Mouse (Mus musculus) myocyte (in vitro differentiated cells): Measurements from ENCODE around the gene Psmb7.

Source experiments
- CEBPB ChIP-seq: IDR thresholded peaks from 2 replicates; pipeline ENCODE4 v1.6.1; 2011; ENCODE audit warnings: mild to moderate bottlenecking, moderate library complexity; ENCODE audit not compliant: poor library complexity, insufficient read depth, severe bottlenecking
- E2F4 ChIP-seq: IDR thresholded peaks from one replicate; pipeline ENCODE4 v1.6.1; 2011; ENCODE audit warnings: mild to moderate bottlenecking, control low read depth, moderate library complexity; ENCODE audit not compliant: insufficient read depth
- MAX ChIP-seq: IDR thresholded peaks from one replicate; pipeline ENCODE4 v1.6.1; 2011; ENCODE audit warnings: low read depth, mild to moderate bottlenecking, control low read depth
- MYOD1 ChIP-seq, 3 experiments: IDR thresholded peaks; one replicate each; pipeline ENCODE4 v1.6.1; 2011; ENCODE audit warnings: control low read depth in 2 of 3, low read depth in 2 of 3, mild to moderate bottlenecking in 2 of 3, moderate library complexity in 1 of 3; ENCODE audit not compliant: insufficient read length in 2 of 3, control insufficient read depth in 1 of 3
- POLR2A ChIP-seq: IDR thresholded peaks from one replicate; pipeline ENCODE4 v1.6.1; 2011; ENCODE audit warnings: low read depth, mild to moderate bottlenecking, control low read depth, moderate library complexity; ENCODE audit not compliant: insufficient read length
- POLR2AphosphoS2 ChIP-seq: IDR thresholded peaks from one replicate; pipeline ENCODE4 v1.6.1; 2011; ENCODE audit warnings: low read depth, control low read depth; ENCODE audit not compliant: insufficient read length
- USF1 ChIP-seq: IDR thresholded peaks from one replicate; pipeline ENCODE4 v1.6.1; 2011; ENCODE audit warnings: low read depth, mild to moderate bottlenecking, control low read depth, moderate library complexity

GRCm38 (mm10) chr2:38546748-38547147, 97.1 kb downstream of the Psmb7 start:
- TF ChIP-seq POLR2A, result no peak
- no peak for TF ChIP-seq CEBPB
- TF ChIP-seq USF1, result no peak
- TF ChIP-seq POLR2AphosphoS2, result no peak
- TF ChIP-seq MAX, result no peak
- TF ChIP-seq MYOD1 (IDR thresholded peaks at IDR 0.05; ENCODE audit: control insufficient read depth in 1 of 3, insufficient read length in 2 of 3, low read depth in 2 of 3), result peak; percentile 32 to 92 (median 85)
- no peak for TF ChIP-seq E2F4
